Mouse (Mus musculus) forebrain, embryonic 14.5 days (tissue): ENCODE results near the gene Cyren. TPM values are rescaled to one million over a fixed set of nuclear protein-coding genes. Genes with fewer than 3 reads are reported as not detected.

Experiments used
- ATAC-seq: fragments of 200-750 bp; cut with Nextera tagmentation; 2 replicates; pipeline ENCODE4 v1.8.0; 2017; ENCODE audit warnings: mild to moderate bottlenecking, moderate library complexity
- DNase-seq: peaks from one replicate; pipeline ENCODE4 v3.0.0-alpha.2; 2015; ENCODE audit warnings: low spot score
- H3K27ac ChIP-seq: fragments of 300-500 bp; sonication (generic); 2 replicates; pipeline ENCODE4 v1.5.1; 2014; ENCODE audit warnings: low read depth, mild to moderate bottlenecking, control low read depth, low read length, moderate library complexity
- H3K27me3 ChIP-seq: fragments of 300-500 bp; sonication (generic); replicated peaks from 2 replicates; pipeline ENCODE4 v1.6.1; 2014; ENCODE audit warnings: low read length, control low read depth, mixed read lengths; ENCODE audit not compliant: control insufficient read depth, insufficient read depth
- H3K36me3 ChIP-seq: fragments of 300-500 bp; sonication (generic); 2 replicates; pipeline ENCODE4 v1.6.1; 2014; ENCODE audit warnings: low read length, control low read depth; ENCODE audit not compliant: control insufficient read depth, insufficient read depth
- H3K4me1 ChIP-seq: fragments of 300-500 bp; sonication (generic); 2 replicates; pipeline ENCODE4 v1.6.1; 2014; ENCODE audit warnings: antibody characterized with exemption, low read length, control low read depth; ENCODE audit not compliant: control insufficient read depth, insufficient read depth
- H3K4me2 ChIP-seq: fragments of 300-500 bp; sonication (generic); 2 replicates; pipeline ENCODE4 v1.6.1; 2014; ENCODE audit warnings: mild to moderate bottlenecking, control low read depth, low read length
- H3K4me3 ChIP-seq: fragments of 300-500 bp; sonication (generic); 2 replicates; pipeline ENCODE4 v1.5.1; 2014; ENCODE audit warnings: low read depth, low read length, control low read depth
- H3K9ac ChIP-seq: fragments of 300-500 bp; sonication (generic); 2 replicates; pipeline ENCODE4 v1.6.1; 2014; ENCODE audit warnings: mild to moderate bottlenecking, low read length, control low read depth, moderate library complexity
- H3K9me3 ChIP-seq: fragments of 300-500 bp; sonication (generic); replicated peaks from 2 replicates; pipeline ENCODE4 v1.6.1; 2016; ENCODE audit warnings: low read length, control low read depth, mixed read lengths; ENCODE audit not compliant: control insufficient read depth
- WGBS: fragments of 180-500 bp; shearing (Covaris S2); extraction: QIAGEN DNeasy Blood & Tissue Kit; methylation state at CpG from one replicate; pipeline ENCODE4 v1.1.7; 2014; 5-methylcytosine and 5-hydroxymethylcytosine counted together
- polyA plus RNA-seq: library from polyadenylated mRNA; unstranded; fragments of >200 nt; fragmentation: Nextera tagmentation; extraction: Ambion mirVana; gene quantifications from 2 replicates; pipeline ENCODE4 v1.2.1, GENCODE M21; 2014

Cyren gene
- polyA plus RNA-seq, 1 experiment from 2014 or later = 7.9 TPM

GRCm38 (mm10) chr6:34871929-34872328 lies 5.9 kb downstream of the Cyren start:
- ATAC-seq (no peak), DNase-seq (no peak)
- WGBS = 89% methylated on average over 7 of the region's 7 CpGs
- no peaks in the 10 kb centered on the region for H3K27me3 ChIP-seq
- H3K27ac ChIP-seq = no peak overlapping the region
- no peak overlapping the region for H3K9ac ChIP-seq
- no peak overlapping the region for H3K4me2 ChIP-seq
- H3K36me3 ChIP-seq = peaks cover 5% of the 10 kb centered on the region; the same call in 1 of the 2 replicates
- H3K4me3 ChIP-seq = no peak overlapping the region
- peaks cover 6% of the 10 kb centered on the region; the same call in 1 of the 2 replicates for H3K4me1 ChIP-seq
- no peaks in the 10 kb centered on the region for H3K9me3 ChIP-seq

GRCm38 (mm10) chr6:34870724-34871123 lies 7.1 kb downstream of the Cyren start:
- peaks cover 5% of the 10 kb centered on the region; the same call in 1 of the 2 replicates for H3K36me3 ChIP-seq
- ATAC-seq (no peak), DNase-seq (no peak)
- H3K27ac ChIP-seq = no peak overlapping the region
- H3K4me2 ChIP-seq = no peak overlapping the region
- no peak overlapping the region for H3K4me3 ChIP-seq
- no peaks in the 10 kb centered on the region for H3K27me3 ChIP-seq
- H3K4me1 ChIP-seq = no peaks in the 10 kb centered on the region
- no peak overlapping the region for H3K9ac ChIP-seq
- no peaks in the 10 kb centered on the region for H3K9me3 ChIP-seq
- WGBS = 87% methylated on average over 5 of the region's 5 CpGs

- H3K9ac ChIP-seq = no peak overlapping the region
- DNase-seq (no peak), ATAC-seq (no peak)
- H3K4me2 ChIP-seq = no peak overlapping the region
- H3K36me3 ChIP-seq = peaks cover 5% of the 10 kb centered on the region; the same call in 1 of the 2 replicates
- H3K9me3 ChIP-seq = no peaks in the 10 kb centered on the region
- no peaks in the 10 kb centered on the region for H3K4me1 ChIP-seq
- WGBS = 84% methylated on average over 5 of the region's 5 CpGs
- no peaks in the 10 kb centered on the region for H3K27me3 ChIP-seq
- H3K4me3 ChIP-seq = no peak overlapping the region
- H3K27ac ChIP-seq = no peak overlapping the region
Observed at GRCm38 (mm10) chr6:34870136-34870535, 7.7 kb downstream of the Cyren start.

- no peak overlapping the region for H3K4me2 ChIP-seq
- no peak for DNase-seq
- no peak overlapping the region for H3K9ac ChIP-seq
- no peak overlapping the region for H3K4me3 ChIP-seq
- no peaks in the 10 kb centered on the region for H3K27me3 ChIP-seq
- no peak overlapping the region for H3K27ac ChIP-seq
- H3K9me3 ChIP-seq = no peaks in the 10 kb centered on the region
- WGBS = 86% methylated on average over 13 of the region's 13 CpGs
- H3K36me3 ChIP-seq = peaks cover 5% of the 10 kb centered on the region; the same call in 1 of the 2 replicates
- H3K4me1 ChIP-seq = no peaks in the 10 kb centered on the region
- ATAC-seq = no peak
Observed at GRCm38 (mm10) chr6:34869225-34869915, 8.5 kb downstream of the Cyren start.

GRCm38 (mm10) chr6:34868507-34869217 lies 9.2 kb downstream of the Cyren start:
- Histone ChIP-seq H3K4me2 (no peak overlapping the region), H3K9me3 (no peaks in the 10 kb centered on the region), H3K27ac (no peak overlapping the region), H3K36me3 (peaks cover 5% of the 10 kb centered on the region; the same call in 1 of the 2 replicates), H3K4me1 (no peaks in the 10 kb centered on the region), H3K9ac (no peak overlapping the region), H3K4me3 (no peak overlapping the region), H3K27me3 (no peaks in the 10 kb centered on the region)
- WGBS = 89% methylated on average over 20 of the region's 20 CpGs
- DNase-seq = no peak
- no peak for ATAC-seq

GRCm38 (mm10) chr6:34867995-34868350 lies 9.9 kb downstream of the Cyren start:
- Histone ChIP-seq H3K27ac (no peak overlapping the region), H3K36me3 (no peaks in the 10 kb centered on the region), H3K9ac (no peak overlapping the region), H3K9me3 (no peaks in the 10 kb centered on the region), H3K4me1 (no peaks in the 10 kb centered on the region), H3K4me2 (no peak overlapping the region), H3K4me3 (no peak overlapping the region), H3K27me3 (no peaks in the 10 kb centered on the region)
- DNase-seq (no peak), ATAC-seq (no peak)
- WGBS = 70% methylated on average over 10 of the region's 10 CpGs

GRCm38 (mm10) chr6:34867301-34867994 lies 10.4 kb downstream of the Cyren start:
- Histone ChIP-seq H3K4me3 (no peak overlapping the region), H3K9ac (no peak overlapping the region), H3K4me1 (no peaks in the 10 kb centered on the region), H3K27me3 (no peaks in the 10 kb centered on the region), H3K27ac (no peak overlapping the region), H3K4me2 (no peak overlapping the region), H3K36me3 (no peaks in the 10 kb centered on the region), H3K9me3 (no peaks in the 10 kb centered on the region)
- ATAC-seq (no peak), DNase-seq (no peak)
- WGBS = 78% methylated on average over 16 of the region's 16 CpGs

GRCm38 (mm10) chr6:34866786-34867185 lies 11.1 kb downstream of the Cyren start:
- Histone ChIP-seq H3K9me3 (no peaks in the 10 kb centered on the region), H3K27ac (no peak overlapping the region), H3K27me3 (no peaks in the 10 kb centered on the region), H3K4me1 (no peaks in the 10 kb centered on the region), H3K36me3 (no peaks in the 10 kb centered on the region), H3K9ac (no peak overlapping the region), H3K4me2 (no peak overlapping the region), H3K4me3 (no peak overlapping the region)
- 59% methylated on average over 8 of the region's 8 CpGs for WGBS
- ATAC-seq (no peak), DNase-seq (no peak)
